Mouse (Mus musculus) lung, postnatal 0 days (tissue): ENCODE data around the gene Hoxd13.

Source experiments
- CTCF ChIP-seq: IDR thresholded peaks from 2 replicates; pipeline ENCODE4 v1.5.1; 2016; ENCODE audit warnings: antibody characterized with exemption, mild to moderate bottlenecking
- EP300 ChIP-seq: IDR thresholded peaks from 2 replicates; pipeline ENCODE4 v1.6.1; 2016; ENCODE audit warnings: antibody characterized with exemption, mild to moderate bottlenecking, control low read depth

DNA sequence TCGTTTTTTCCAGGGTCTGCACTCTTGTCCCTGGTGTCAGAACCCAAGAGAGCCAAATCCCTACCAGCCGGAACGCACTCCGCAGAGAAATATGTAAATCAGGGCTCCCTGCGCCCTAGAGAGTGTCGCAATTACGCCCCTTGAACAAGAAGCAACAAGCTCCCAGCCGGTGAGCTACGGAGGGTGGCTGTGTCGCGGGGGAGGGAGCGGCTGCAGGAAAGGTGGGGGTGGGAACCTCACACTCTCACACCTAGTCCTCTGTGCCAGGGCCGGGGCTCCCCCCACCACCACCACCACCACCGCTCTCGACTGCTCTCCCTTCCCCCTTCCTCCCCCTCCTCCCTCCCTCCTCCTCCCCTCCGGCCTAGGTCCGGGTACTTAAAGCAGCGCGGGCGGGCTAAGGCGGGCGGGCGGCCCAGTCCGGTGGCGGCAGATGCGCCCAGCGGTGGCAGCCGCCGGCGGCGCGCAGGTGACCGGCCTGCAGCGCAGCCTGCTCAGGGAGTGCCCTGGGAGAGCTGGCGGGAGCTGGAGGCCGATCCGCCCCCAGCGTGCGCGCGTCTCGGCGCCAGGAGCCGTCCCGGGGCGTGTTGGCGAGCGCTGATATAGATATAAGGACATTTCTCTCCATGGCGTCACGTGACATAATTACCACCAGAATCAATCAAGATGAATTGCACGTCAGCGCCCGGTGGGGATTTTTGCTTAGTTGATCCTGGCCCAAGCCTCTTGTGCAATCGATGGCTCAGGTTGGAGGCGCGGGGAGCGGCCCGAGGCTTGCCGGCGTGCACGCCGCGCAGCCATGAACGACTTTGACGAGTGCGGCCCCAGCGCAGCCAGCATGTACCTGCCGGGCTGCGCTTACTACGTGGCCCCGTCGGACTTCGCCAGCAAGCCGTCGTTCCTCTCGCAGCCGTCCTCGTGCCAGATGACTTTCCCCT lies 13.8 kb downstream of the Hoxd13 start:
- TF ChIP-seq CTCF (no peak), EP300 (no peak)
